Mouse (Mus musculus) cortical plate, adult 2 months (tissue): ENCODE results near the gene Hist2h2ac. TPM values are rescaled to one million over a fixed set of nuclear protein-coding genes. Genes with fewer than 3 reads are reported as not detected.
A peak's percentile ranks its signal among the peaks of the same experiment; 100 is the strongest.
"Not testable (repeated sequence)": the region's sequence is repeated elsewhere in the genome, so short reads cannot be mapped to it uniquely, and the experiment has no call there.

ENCODE experiments used
- H3K27ac ChIP-seq: fragments of 200-500 bp; 2 replicates; pipeline ENCODE4 v1.5.1; 2012; ENCODE audit warnings: low read length, control low read depth, inconsistent platforms; ENCODE audit not compliant: insufficient read depth
- H3K4me1 ChIP-seq: fragments of 200-500 bp; 2 replicates; pipeline ENCODE4 v1.6.1; 2011; ENCODE audit warnings: low read length; ENCODE audit not compliant: control insufficient read depth, insufficient read depth
- H3K4me3 ChIP-seq: fragments of 200-500 bp; 2 replicates; pipeline ENCODE4 v1.5.1; 2011; ENCODE audit warnings: mild to moderate bottlenecking, low read length, control low read depth; ENCODE audit not compliant: insufficient read depth
- CTCF ChIP-seq: fragments of 200-500 bp; IDR thresholded peaks from 2 replicates; pipeline ENCODE4 v1.5.1; 2011; ENCODE audit warnings: mild to moderate bottlenecking, control low read depth, low read length; ENCODE audit not compliant: insufficient read depth; ENCODE audit errors: extremely low read depth
- POLR2A ChIP-seq: fragments of 200-500 bp; IDR thresholded peaks from 2 replicates; pipeline ENCODE4 v1.6.1; 2011; ENCODE audit warnings: mild to moderate bottlenecking, low read length, control low read depth; ENCODE audit not compliant: insufficient read depth; ENCODE audit errors: extremely low read depth
- polyA plus RNA-seq: library from polyadenylated mRNA; depleted of rRNA; stranded (reverse); fragments of >200 nt; gene quantifications from 2 replicates; pipeline ENCODE4 v1.2.3, GENCODE M21; 2012

Hist2h2ac gene
- polyA plus RNA-seq, 1 experiment: 4.6 TPM

- Histone ChIP-seq H3K4me1 (no peaks in the 10 kb centered on the region), H3K27ac (no peak overlapping the region), H3K4me3 (no peak overlapping the region)
- TF ChIP-seq POLR2A: no peak
- TF ChIP-seq CTCF: no peak
Observed at GRCm38 (mm10) chr3:96209242-96209641, 11.4 kb downstream of the Hist2h2ac start.

GRCm38 (mm10) chr3:96207819-96208218 is 12.9 kb downstream of the Hist2h2ac start:
- H3K4me1 ChIP-seq: no peaks in the 10 kb centered on the region
- H3K27ac ChIP-seq: no peak overlapping the region
- TF ChIP-seq POLR2A: no peak
- TF ChIP-seq CTCF: no peak
- H3K4me3 ChIP-seq: no peak overlapping the region

- Histone ChIP-seq H3K4me3 (no peak overlapping the region), H3K4me1 (peaks cover 3% of the 10 kb centered on the region; the same call in 1 of the 2 replicates), H3K27ac (no peak overlapping the region)
- TF ChIP-seq POLR2A (no peak), CTCF (no peak)
Observed at GRCm38 (mm10) chr3:96199731-96200130, 20.9 kb downstream of the Hist2h2ac start.

- H3K27ac ChIP-seq, H3K4me1 ChIP-seq: not testable (repeated sequence)
- H3K4me3 ChIP-seq: peak overlapping the region; percentile 6; the same call in 1 of the 2 replicates
Observed at GRCm38 (mm10) chr3:96198601-96199251, 22.0 kb downstream of the Hist2h2ac start.

- Histone ChIP-seq H3K4me3 (peak overlapping the region; percentile 6; the same call in 1 of the 2 replicates), H3K4me1 (peaks cover 3% of the 10 kb centered on the region; the same call in 1 of the 2 replicates), H3K27ac (no peak overlapping the region)
- TF ChIP-seq CTCF: no peak
- no peak for TF ChIP-seq POLR2A
Observed at GRCm38 (mm10) chr3:96198181-96198580, 22.5 kb downstream of the Hist2h2ac start.

GRCm38 (mm10) chr3:96197129-96197749 is 23.4 kb downstream of the Hist2h2ac start:
- Histone ChIP-seq H3K4me1 (peaks cover 3% of the 10 kb centered on the region; the same call in 1 of the 2 replicates), H3K27ac (peak overlapping the region; percentile 92), H3K4me3 (peak overlapping the region; percentile 52)
- no peak for TF ChIP-seq CTCF
- TF ChIP-seq POLR2A: peak; percentile 97

- H3K4me1 ChIP-seq: peaks cover 3% of the 10 kb centered on the region; the same call in 1 of the 2 replicates
- H3K27ac ChIP-seq: peak overlapping the region; percentile 92
- peak overlapping the region; percentile 52 for H3K4me3 ChIP-seq
- TF ChIP-seq CTCF (no peak), POLR2A (no peak)
Observed at GRCm38 (mm10) chr3:96196437-96197128, 24.1 kb downstream of the Hist2h2ac start.

- Histone ChIP-seq H3K27ac (no peak overlapping the region), H3K4me1 (peaks cover 3% of the 10 kb centered on the region; the same call in 1 of the 2 replicates), H3K4me3 (no peak overlapping the region)
- TF ChIP-seq CTCF (0 out of 2 replicates have a peak, but pooled peaks have one; percentile 18), POLR2A (no peak)
Observed at GRCm38 (mm10) chr3:96195616-96196313, 24.9 kb downstream of the Hist2h2ac start.

GRCm38 (mm10) chr3:96194966-96195365 is 25.7 kb downstream of the Hist2h2ac start:
- no peak for TF ChIP-seq POLR2A
- TF ChIP-seq CTCF: no peak
- Histone ChIP-seq H3K4me3 (no peak overlapping the region), H3K27ac (no peak overlapping the region), H3K4me1 (peaks cover 3% of the 10 kb centered on the region; the same call in 1 of the 2 replicates)
